Mouse (Mus musculus): Measurements from ENCODE around the gene Gli2. TPM values are rescaled to one million over a fixed set of nuclear protein-coding genes. Genes with fewer than 3 reads are reported as not detected.

Gene Gli2
- polyA plus RNA-seq, 1 experiment from 2014 or later: 17.8 TPM

DNA sequence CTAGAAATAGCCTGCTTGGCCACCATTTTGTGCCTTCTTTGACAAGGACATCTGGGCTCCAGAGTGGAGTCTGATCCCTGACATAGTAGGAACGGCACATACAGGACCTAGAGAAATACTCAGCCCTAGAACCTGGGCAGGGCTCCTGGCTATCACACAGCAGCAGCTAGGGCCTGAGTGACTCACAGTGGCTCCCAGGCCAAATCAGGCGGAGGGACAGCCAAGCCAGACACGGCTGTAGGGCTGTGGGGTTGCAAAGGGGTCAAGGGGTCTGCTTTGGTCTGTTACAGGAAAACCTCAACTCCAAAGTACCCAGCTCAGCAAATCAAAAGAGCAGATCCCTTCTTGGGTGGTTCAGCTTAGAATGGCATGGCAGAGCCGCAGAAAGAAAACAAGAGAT is 115.2 kb downstream of the Gli2 start:
- no peak for ATAC-seq (ENCODE audit: insufficient number of reproducible peaks, low FRiP score, low TSS enrichment, low read depth)
- Histone ChIP-seq H3K9me3 (ENCODE audit: control insufficient read depth, low read length) (no peaks in the 10 kb centered on the region), H3K4me2 (ENCODE audit: low read depth, severe bottlenecking) (no peak overlapping the region), H3K27ac (replicated peaks; ENCODE audit: low read depth, low read length) (no peak overlapping the region), H3K4me3 (ENCODE audit: low read depth, low read length) (no peak overlapping the region), H3K4me1 (ENCODE audit: control insufficient read depth, insufficient read depth, low read length) (peaks cover 56% of the 10 kb centered on the region), H3K9ac (ENCODE audit: low read length) (no peak overlapping the region), H3K36me3 (ENCODE audit: control insufficient read depth, insufficient read depth, low read length) (no peaks in the 10 kb centered on the region), H3K27me3 (ENCODE audit: control insufficient read depth, insufficient read depth, low read length) (no peaks in the 10 kb centered on the region)
- 42% methylated on average over 4 of the region's 4 CpGs for WGBS
- no peak for DNase-seq (ENCODE audit: low spot score)

DNA sequence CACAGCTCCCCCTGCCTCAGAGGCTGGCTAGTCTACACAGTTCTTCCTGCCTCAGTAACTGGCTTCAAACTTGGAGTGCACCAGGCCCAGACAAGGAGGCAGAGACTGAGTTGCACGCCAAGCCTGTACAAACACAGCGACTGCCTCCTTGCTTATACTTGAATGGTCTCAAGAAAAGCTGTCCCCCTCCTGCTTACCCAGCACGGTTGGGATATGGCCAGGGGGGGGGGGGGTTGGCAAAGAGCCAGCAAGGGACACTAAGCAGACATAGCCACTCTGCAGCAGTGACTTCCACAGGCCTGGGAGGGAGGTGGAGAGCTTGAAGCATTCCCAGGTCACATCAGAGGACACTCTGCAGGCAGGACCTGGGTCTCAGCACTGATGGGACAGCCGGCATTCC is 117.3 kb downstream of the Gli2 start:
- Histone ChIP-seq H3K4me3 (ENCODE audit: low read depth, low read length) (no peak overlapping the region), H3K27ac (replicated peaks; ENCODE audit: low read depth, low read length) (peak overlapping the region; percentile 54; the same call in 1 of the 2 replicates), H3K9ac (ENCODE audit: low read length) (no peak overlapping the region), H3K4me1 (ENCODE audit: control insufficient read depth, insufficient read depth, low read length) (peaks cover 42% of the 10 kb centered on the region), H3K36me3 (ENCODE audit: control insufficient read depth, insufficient read depth, low read length) (no peaks in the 10 kb centered on the region), H3K27me3 (ENCODE audit: control insufficient read depth, insufficient read depth, low read length) (no peaks in the 10 kb centered on the region), H3K4me2 (ENCODE audit: low read depth, severe bottlenecking) (no peak overlapping the region), H3K9me3 (ENCODE audit: control insufficient read depth, low read length) (no peaks in the 10 kb centered on the region)
- DNase-seq (ENCODE audit: low spot score) (no peak), ATAC-seq (ENCODE audit: insufficient number of reproducible peaks, low FRiP score, low TSS enrichment, low read depth) (no peak)
- 32% methylated on average over 4 of the region's 4 CpGs for WGBS

DNA sequence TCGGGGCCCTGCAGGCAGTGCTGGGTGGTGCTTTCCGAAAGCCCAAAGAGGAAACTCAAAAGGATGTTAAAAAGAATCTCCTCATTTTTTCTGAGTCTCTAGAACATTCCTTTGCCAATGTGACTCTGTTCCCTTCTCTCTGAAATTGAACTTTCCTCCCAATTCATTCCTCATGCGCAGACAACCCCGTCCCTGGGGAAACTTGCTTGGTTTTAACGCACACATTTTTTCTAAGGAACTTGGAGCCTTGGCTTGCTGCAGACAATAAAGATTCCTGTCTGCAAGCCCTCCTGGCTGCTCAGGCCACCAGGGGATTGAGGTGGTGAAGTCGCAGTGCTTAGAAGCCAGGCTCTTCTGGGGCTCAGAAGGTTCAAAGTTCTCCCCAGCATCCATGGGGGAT is 117.9 kb downstream of the Gli2 start:
- WGBS: 51% methylated on average over 6 of the region's 6 CpGs
- ATAC-seq (ENCODE audit: insufficient number of reproducible peaks, low FRiP score, low TSS enrichment, low read depth): no peak

DNA sequence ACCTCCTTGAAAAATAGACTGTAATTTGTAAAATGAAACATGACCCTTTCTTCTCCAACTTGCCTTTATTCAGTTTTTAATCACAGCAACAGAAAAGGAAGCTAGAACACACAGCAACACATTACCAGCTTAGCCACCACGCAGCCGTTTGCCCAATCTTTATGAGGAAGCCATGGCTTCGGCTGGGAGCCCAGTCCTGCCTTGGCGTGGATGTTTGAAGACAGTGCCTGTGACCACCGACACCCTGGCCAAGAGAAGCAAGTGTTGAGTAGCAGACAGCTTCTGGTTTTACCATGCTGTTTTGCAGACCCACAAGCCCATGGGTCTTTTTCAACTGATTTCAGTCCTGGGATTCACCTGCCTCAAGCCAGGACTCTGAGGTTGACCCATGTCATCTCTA is 121.3 kb downstream of the Gli2 start:
- H3K27ac ChIP-seq (replicated peaks; ENCODE audit: low read depth, low read length): no peak overlapping the region
- 92% methylated on average over 5 of the region's 5 CpGs for WGBS
- DNase-seq (ENCODE audit: low spot score) (no peak), ATAC-seq (ENCODE audit: insufficient number of reproducible peaks, low FRiP score, low TSS enrichment, low read depth) (no peak)
- H3K9me3 ChIP-seq (ENCODE audit: control insufficient read depth, low read length): no peaks in the 10 kb centered on the region
- H3K27me3 ChIP-seq (ENCODE audit: control insufficient read depth, insufficient read depth, low read length): no peaks in the 10 kb centered on the region
- H3K4me2 ChIP-seq (ENCODE audit: low read depth, severe bottlenecking): no peak overlapping the region
- peaks cover 20% of the 10 kb centered on the region for H3K4me1 ChIP-seq (ENCODE audit: control insufficient read depth, insufficient read depth, low read length)
- H3K4me3 ChIP-seq (ENCODE audit: low read depth, low read length): no peak overlapping the region
- no peak overlapping the region for H3K9ac ChIP-seq (ENCODE audit: low read length)
- no peaks in the 10 kb centered on the region for H3K36me3 ChIP-seq (ENCODE audit: control insufficient read depth, insufficient read depth, low read length)

More for the DNA sequence above, 117.9 kb downstream of the Gli2 start:
- Histone ChIP-seq H3K9ac (ENCODE audit: low read length) (no peak overlapping the region), H3K4me2 (ENCODE audit: low read depth, severe bottlenecking) (no peak overlapping the region), H3K27me3 (ENCODE audit: control insufficient read depth, insufficient read depth, low read length) (no peaks in the 10 kb centered on the region), H3K9me3 (ENCODE audit: control insufficient read depth, low read length) (no peaks in the 10 kb centered on the region), H3K27ac (replicated peaks; ENCODE audit: low read depth, low read length) (0 out of 2 replicates have a peak overlapping the region, but pooled peaks have one; percentile 54), H3K4me3 (ENCODE audit: low read depth, low read length) (no peak overlapping the region), H3K4me1 (ENCODE audit: control insufficient read depth, insufficient read depth, low read length) (peaks cover 37% of the 10 kb centered on the region), H3K36me3 (ENCODE audit: control insufficient read depth, insufficient read depth, low read length) (no peaks in the 10 kb centered on the region)
- DNase-seq (ENCODE audit: low spot score): no peak

DNA sequence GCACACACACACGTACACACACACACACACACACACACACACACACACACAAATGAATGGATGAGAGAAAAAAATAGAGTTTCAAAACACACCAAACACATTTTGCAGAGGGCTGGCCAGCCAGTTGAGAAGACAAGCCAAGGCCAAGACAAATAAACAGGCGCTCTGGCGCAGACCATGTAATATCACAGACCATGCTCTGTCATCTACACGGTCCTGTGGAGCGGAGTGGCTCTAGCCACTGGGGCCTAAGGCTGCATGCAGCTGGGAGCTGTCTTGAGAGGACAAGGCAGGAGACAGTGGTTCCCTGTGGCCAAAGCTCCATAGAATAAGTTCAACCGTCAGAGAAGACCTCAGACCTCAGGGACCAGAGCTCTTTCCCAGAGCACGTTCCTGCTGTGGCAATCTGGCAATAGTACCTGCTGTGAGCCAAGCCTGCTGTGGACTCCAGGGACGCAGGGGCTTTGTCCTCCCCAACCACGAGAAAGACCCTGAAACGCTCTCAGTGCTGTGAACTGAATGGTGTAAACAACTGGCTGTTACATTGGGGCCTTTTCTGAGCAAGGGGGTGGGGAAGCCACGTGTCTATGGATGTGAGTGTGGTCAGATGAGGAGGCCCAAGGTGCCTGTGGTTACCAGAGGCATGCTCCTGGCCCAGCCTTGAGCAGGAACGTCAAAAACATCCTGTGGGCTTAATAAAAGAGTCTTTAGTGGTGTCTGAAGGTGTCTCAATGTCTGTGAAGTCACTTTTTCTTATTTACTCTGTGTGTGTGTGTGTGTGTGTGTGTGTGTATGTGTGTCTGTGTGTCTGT is 125.7 kb downstream of the Gli2 start:
- no peak overlapping the region for H3K4me3 ChIP-seq (ENCODE audit: low read depth, low read length)
- no peak overlapping the region for H3K27ac ChIP-seq (replicated peaks; ENCODE audit: low read depth, low read length)
- ATAC-seq (ENCODE audit: insufficient number of reproducible peaks, low FRiP score, low TSS enrichment, low read depth): no peak
- H3K9me3 ChIP-seq (ENCODE audit: control insufficient read depth, low read length): no peaks in the 10 kb centered on the region
- H3K4me1 ChIP-seq (ENCODE audit: control insufficient read depth, insufficient read depth, low read length): peaks cover 16% of the 10 kb centered on the region
- WGBS: 70% methylated on average over 12 of the region's 12 CpGs
- no peaks in the 10 kb centered on the region for H3K36me3 ChIP-seq (ENCODE audit: control insufficient read depth, insufficient read depth, low read length)
- H3K27me3 ChIP-seq (ENCODE audit: control insufficient read depth, insufficient read depth, low read length): no peaks in the 10 kb centered on the region
- no peak overlapping the region for H3K9ac ChIP-seq (ENCODE audit: low read length)
- no peak for DNase-seq (ENCODE audit: low spot score)
- no peak overlapping the region for H3K4me2 ChIP-seq (ENCODE audit: low read depth, severe bottlenecking)

DNA sequence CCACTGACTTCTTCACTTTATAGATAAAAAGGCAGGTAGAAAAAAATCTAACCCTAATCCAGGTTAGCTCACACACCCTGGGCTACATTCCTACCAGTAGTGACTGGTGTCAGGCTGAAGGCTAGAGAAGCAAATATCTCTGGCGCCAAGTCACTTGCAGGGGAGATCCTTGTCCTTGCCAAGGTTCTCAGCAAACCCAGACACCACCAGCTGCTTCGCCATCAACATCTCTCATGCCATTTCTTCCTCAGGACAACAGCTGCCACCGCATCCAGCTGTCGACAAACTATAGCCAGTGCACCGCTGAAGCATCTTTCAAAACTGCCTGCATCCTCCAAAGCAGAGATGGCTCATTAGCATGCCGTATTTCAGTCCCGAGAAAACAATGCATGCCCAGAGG is 126.9 kb downstream of the Gli2 start:
- no peaks in the 10 kb centered on the region for H3K36me3 ChIP-seq (ENCODE audit: control insufficient read depth, insufficient read depth, low read length)
- H3K27me3 ChIP-seq (ENCODE audit: control insufficient read depth, insufficient read depth, low read length): no peaks in the 10 kb centered on the region
- WGBS: 90% methylated on average over 7 of the region's 7 CpGs
- no peak overlapping the region for H3K9ac ChIP-seq (ENCODE audit: low read length)
- no peak overlapping the region for H3K27ac ChIP-seq (replicated peaks; ENCODE audit: low read depth, low read length)
- H3K4me3 ChIP-seq (ENCODE audit: low read depth, low read length): no peak overlapping the region
- ATAC-seq (ENCODE audit: insufficient number of reproducible peaks, low FRiP score, low TSS enrichment, low read depth) (no peak), DNase-seq (ENCODE audit: low spot score) (no peak)
- H3K4me2 ChIP-seq (ENCODE audit: low read depth, severe bottlenecking): no peak overlapping the region
- H3K9me3 ChIP-seq (ENCODE audit: control insufficient read depth, low read length): no peaks in the 10 kb centered on the region
- H3K4me1 ChIP-seq (ENCODE audit: control insufficient read depth, insufficient read depth, low read length): peaks cover 20% of the 10 kb centered on the region

DNA sequence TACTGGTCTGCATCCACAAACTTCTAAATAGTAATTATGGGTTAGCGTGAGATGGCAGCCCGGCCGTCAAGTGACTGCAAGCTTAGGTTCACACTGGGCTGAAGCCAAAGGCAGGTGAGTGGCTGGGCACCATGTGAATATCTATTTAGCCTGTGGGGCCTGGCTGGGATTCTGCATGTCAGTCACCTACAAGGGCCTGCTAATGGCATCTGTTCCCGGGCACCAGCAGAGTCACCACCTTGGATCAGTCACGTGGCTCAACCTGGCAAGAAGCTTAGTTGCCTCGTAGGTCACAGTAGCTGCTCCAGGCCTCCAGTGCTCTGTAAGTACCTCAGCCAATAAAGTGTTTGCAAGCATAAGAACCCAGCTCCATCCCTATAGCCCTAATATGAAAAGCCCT is 131.2 kb downstream of the Gli2 start:
- Histone ChIP-seq H3K27me3 (ENCODE audit: control insufficient read depth, insufficient read depth, low read length) (no peaks in the 10 kb centered on the region), H3K4me3 (ENCODE audit: low read depth, low read length) (no peak overlapping the region), H3K9ac (ENCODE audit: low read length) (no peak overlapping the region), H3K4me2 (ENCODE audit: low read depth, severe bottlenecking) (no peak overlapping the region), H3K27ac (replicated peaks; ENCODE audit: low read depth, low read length) (no peak overlapping the region), H3K36me3 (ENCODE audit: control insufficient read depth, insufficient read depth, low read length) (no peaks in the 10 kb centered on the region), H3K4me1 (ENCODE audit: control insufficient read depth, insufficient read depth, low read length) (peaks cover 31% of the 10 kb centered on the region), H3K9me3 (ENCODE audit: control insufficient read depth, low read length) (no peaks in the 10 kb centered on the region)
- WGBS: 76% methylated on average over 6 of the region's 6 CpGs
- DNase-seq (ENCODE audit: low spot score): no peak
- no peak for ATAC-seq (ENCODE audit: insufficient number of reproducible peaks, low FRiP score, low TSS enrichment, low read depth)

DNA sequence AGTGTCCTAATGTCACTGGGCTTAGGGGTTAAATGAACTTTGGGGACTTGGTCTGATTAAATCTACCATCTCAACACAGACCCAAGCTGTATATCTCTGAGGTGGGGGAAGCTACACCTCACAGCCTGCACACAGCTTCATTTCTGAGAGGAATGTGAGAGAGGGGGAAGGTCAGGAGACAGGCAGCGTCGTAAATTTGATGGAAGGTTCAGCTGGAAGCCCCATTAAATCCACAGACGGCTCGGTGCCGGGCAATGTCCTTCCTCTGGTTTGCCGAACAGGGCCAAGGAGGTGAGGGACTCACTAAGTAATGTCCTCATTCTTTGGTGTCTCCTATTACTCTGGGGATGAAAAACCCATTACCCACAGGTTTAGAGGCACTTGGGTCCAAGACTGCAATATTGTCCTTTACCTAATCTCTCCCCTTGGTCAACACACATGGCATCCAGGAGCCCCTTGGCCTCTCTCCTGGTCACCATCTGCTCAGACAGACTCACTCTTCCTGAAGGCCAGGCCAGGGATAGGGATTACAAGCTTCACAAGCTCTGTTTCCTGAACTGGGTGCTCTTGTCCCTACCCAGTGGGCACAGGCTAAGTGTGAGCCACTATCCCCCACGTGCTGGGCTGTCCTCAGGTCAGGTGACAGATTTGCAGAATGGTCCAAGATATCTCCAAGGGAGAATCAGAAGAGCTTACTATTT is 135.7 kb downstream of the Gli2 start:
- Histone ChIP-seq H3K4me1 (ENCODE audit: control insufficient read depth, insufficient read depth, low read length) (peaks cover 44% of the 10 kb centered on the region), H3K9ac (ENCODE audit: low read length) (no peak overlapping the region), H3K4me2 (ENCODE audit: low read depth, severe bottlenecking) (no peak overlapping the region), H3K27ac (replicated peaks; ENCODE audit: low read depth, low read length) (peak overlapping the region; percentile 25; the same call in 1 of the 2 replicates), H3K27me3 (ENCODE audit: control insufficient read depth, insufficient read depth, low read length) (no peaks in the 10 kb centered on the region), H3K9me3 (ENCODE audit: control insufficient read depth, low read length) (no peaks in the 10 kb centered on the region), H3K36me3 (ENCODE audit: control insufficient read depth, insufficient read depth, low read length) (no peaks in the 10 kb centered on the region), H3K4me3 (ENCODE audit: low read depth, low read length) (no peak overlapping the region)
- ATAC-seq (ENCODE audit: insufficient number of reproducible peaks, low FRiP score, low TSS enrichment, low read depth) (no peak), DNase-seq (ENCODE audit: low spot score) (peak; percentile 66)
- 5% methylated on average over 7 of the region's 7 CpGs for WGBS

All from limb, embryonic 11.5 days (tissue).